Mouse (Mus musculus): ENCODE data around the gene Olfr806. TPM values are rescaled to one million over a fixed set of nuclear protein-coding genes. Genes with fewer than 3 reads are reported as not detected.
A peak's percentile ranks its signal among the peaks of the same experiment; 100 is the strongest.

Gene Olfr806
- not detected for polyA plus RNA-seq (2012; fragmentation: generic; extraction: Trizol)
- long read RNA-seq, experiment 1: 0 reads
- long read RNA-seq, experiment 2: 0 reads

DNA sequence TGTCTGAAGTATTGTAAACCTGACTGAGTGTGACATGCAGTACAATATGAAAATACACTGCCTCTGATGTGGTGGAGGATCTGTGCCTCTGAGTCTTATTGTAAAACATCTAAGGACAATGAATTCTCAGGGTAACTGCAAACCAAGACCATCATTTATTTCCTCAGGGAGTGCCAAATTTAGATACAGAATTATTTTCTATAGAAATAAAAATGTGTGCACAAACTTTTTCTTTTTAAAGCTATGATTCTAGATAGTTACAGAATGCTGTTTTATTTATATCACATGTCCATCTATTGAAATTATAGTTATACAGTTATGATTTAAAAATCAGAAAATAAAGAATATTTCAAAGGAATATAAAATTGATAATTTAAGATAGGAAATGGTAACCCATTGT lies at the start of gene Olfr806:
TSS of gene Olfr806 (minus strand) at position 101 of the 400 bp plus-strand sequence.
- Histone ChIP-seq H3ac (ENCODE audit: control insufficient read depth, insufficient read length, low read depth) (no peak within 1 kb of the TSS), H3K27me3 (ENCODE audit: control insufficient read depth, insufficient read depth, insufficient read length) (no peaks in the 10 kb centered on the region), H3K79me2 (ENCODE audit: control insufficient read depth, insufficient read depth) (no peaks in the 10 kb centered on the region), H3K36me3 (ENCODE audit: control insufficient read depth, insufficient read depth) (no peaks in the 10 kb centered on the region), H3K4me3 (ENCODE audit: insufficient read depth, poor library complexity, severe bottlenecking) (no peak within 1 kb of the TSS), H3K79me3 (ENCODE audit: low read depth) (no peaks in the 10 kb centered on the region)
- TF ChIP-seq CTCF (IDR thresholded peaks at IDR 0.05; ENCODE audit: control insufficient read depth, insufficient read depth, insufficient read length) (no peak), MAX (IDR thresholded peaks at IDR 0.05) (no peak), FOSL1 (IDR thresholded peaks at IDR 0.05; ENCODE audit: insufficient read depth, low read length, poor library complexity, severe bottlenecking) (no peak), CEBPB (IDR thresholded peaks at IDR 0.05; ENCODE audit: low read depth) (no peak), USF1 (IDR thresholded peaks at IDR 0.05; ENCODE audit: low read depth) (no peak), MYOD1 (IDR thresholded peaks at IDR 0.05; ENCODE audit: control insufficient read depth, insufficient read length, low read depth) (no peak), MYOG (IDR thresholded peaks at IDR 0.05; ENCODE audit: control insufficient read depth, extremely low read depth, insufficient read length) (no peak)

DNA sequence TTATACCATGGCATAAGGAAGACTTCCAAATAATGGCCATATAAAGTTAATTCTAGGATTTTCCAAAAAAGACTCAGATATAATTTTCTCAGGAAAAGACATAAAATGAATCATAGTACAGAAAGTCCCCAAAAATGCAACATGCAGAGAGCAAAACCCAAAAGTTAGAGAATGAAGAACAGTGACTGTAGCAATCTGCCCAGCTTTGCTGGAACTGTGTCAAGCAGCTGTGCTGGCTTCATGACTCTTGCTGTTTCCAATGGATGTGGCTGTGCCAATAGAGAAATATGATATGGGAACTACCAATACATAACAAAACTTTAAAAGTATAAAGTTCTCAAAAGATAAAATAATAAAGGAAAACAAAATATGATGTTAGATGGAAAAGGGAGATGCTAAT lies 36.4 kb upstream of the Olfr806 start:
- H3K79me2 ChIP-seq (ENCODE audit: control insufficient read depth, insufficient read depth): no peaks in the 10 kb centered on the region
- H3K79me3 ChIP-seq (ENCODE audit: low read depth): no peaks in the 10 kb centered on the region
- TF ChIP-seq CEBPB (IDR thresholded peaks at IDR 0.05; ENCODE audit: low read depth) (no peak), MYOD1 (IDR thresholded peaks at IDR 0.05; ENCODE audit: control insufficient read depth, insufficient read length, low read depth) (peak; percentile 15)
- no peaks in the 10 kb centered on the region for H3K36me3 ChIP-seq (ENCODE audit: control insufficient read depth, insufficient read depth)
- no peak overlapping the region for H3ac ChIP-seq (ENCODE audit: control insufficient read depth, insufficient read length, low read depth)
- no peak overlapping the region for H3K4me3 ChIP-seq (ENCODE audit: insufficient read depth, poor library complexity, severe bottlenecking)
- no peaks in the 10 kb centered on the region for H3K27me3 ChIP-seq (ENCODE audit: control insufficient read depth, insufficient read depth, insufficient read length)

DNA sequence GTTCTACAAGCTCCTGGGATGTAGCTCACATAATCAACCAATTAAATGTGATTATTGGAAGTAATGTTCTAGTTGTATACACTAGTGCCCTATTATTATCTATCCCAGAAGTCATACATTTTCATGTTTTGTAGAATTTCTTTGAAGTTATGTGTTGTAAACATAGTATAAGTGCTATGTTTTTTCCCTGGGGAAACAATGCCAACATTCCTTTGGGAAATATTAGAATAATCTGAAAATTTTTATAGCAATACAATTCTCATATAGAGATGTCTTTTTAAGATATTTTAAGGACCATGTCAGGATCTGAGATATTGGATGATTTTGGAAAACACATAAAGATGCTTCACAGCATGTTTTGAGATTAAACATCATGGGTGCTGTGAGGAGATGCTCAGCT lies 32.6 kb upstream of the Olfr806 start, which contains the start of gene Olfr809:
TSS of gene Olfr809 (plus strand) at position 301 of the 400 bp plus-strand sequence.
- Histone ChIP-seq H3ac (ENCODE audit: control insufficient read depth, insufficient read length, low read depth) (no peak within 1 kb of the TSS), H3K36me3 (ENCODE audit: control insufficient read depth, insufficient read depth) (no peaks in the 10 kb centered on the region), H3K79me3 (ENCODE audit: low read depth) (no peaks in the 10 kb centered on the region), H3K4me3 (ENCODE audit: insufficient read depth, poor library complexity, severe bottlenecking) (no peak within 1 kb of the TSS), H3K27me3 (ENCODE audit: control insufficient read depth, insufficient read depth, insufficient read length) (no peaks in the 10 kb centered on the region), H3K79me2 (ENCODE audit: control insufficient read depth, insufficient read depth) (no peaks in the 10 kb centered on the region)
- TF ChIP-seq FOSL1 (IDR thresholded peaks at IDR 0.05; ENCODE audit: insufficient read depth, low read length, poor library complexity, severe bottlenecking) (no peak), CEBPB (IDR thresholded peaks at IDR 0.05; ENCODE audit: low read depth) (no peak), MAX (IDR thresholded peaks at IDR 0.05) (no peak), MYOG (IDR thresholded peaks at IDR 0.05; ENCODE audit: control insufficient read depth, extremely low read depth, insufficient read length) (no peak), CTCF (IDR thresholded peaks at IDR 0.05; ENCODE audit: control insufficient read depth, insufficient read depth, insufficient read length) (no peak), USF1 (IDR thresholded peaks at IDR 0.05; ENCODE audit: low read depth) (no peak), MYOD1 (IDR thresholded peaks at IDR 0.05; ENCODE audit: control insufficient read depth, insufficient read length, low read depth) (no peak)

DNA sequence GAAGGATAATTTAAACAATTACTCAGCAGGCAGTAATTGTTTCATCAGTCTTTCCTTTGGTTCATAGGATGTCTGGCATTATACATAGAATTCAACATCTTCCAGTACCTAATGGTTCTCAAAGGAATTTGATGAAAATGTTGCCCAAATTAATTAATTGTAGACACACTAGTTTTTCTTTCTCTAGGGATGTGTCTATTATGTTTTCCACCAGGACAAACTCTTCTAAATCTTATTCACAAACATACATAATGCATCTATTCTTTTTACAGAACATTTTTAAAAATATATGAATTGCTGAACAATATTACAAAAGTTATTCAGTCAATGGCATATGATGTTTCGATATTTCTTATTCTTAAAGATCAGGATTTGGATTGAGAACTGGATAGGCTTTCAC lies 23.5 kb upstream of the Olfr806 start, which contains the start of gene Olfr808:
TSS of gene Olfr808 (plus strand) at position 301 of the 400 bp plus-strand sequence.
- Histone ChIP-seq H3K79me2 (ENCODE audit: control insufficient read depth, insufficient read depth) (no peaks in the 10 kb centered on the region), H3K27me3 (ENCODE audit: control insufficient read depth, insufficient read depth, insufficient read length) (no peaks in the 10 kb centered on the region), H3K36me3 (ENCODE audit: control insufficient read depth, insufficient read depth) (no peaks in the 10 kb centered on the region), H3K79me3 (ENCODE audit: low read depth) (no peaks in the 10 kb centered on the region), H3K4me3 (ENCODE audit: insufficient read depth, poor library complexity, severe bottlenecking) (no peak within 1 kb of the TSS), H3ac (ENCODE audit: control insufficient read depth, insufficient read length, low read depth) (no peak within 1 kb of the TSS)
- TF ChIP-seq USF1 (IDR thresholded peaks at IDR 0.05; ENCODE audit: low read depth) (no peak), MAX (IDR thresholded peaks at IDR 0.05) (no peak), CTCF (IDR thresholded peaks at IDR 0.05; ENCODE audit: control insufficient read depth, insufficient read depth, insufficient read length) (no peak), MYOD1 (IDR thresholded peaks at IDR 0.05; ENCODE audit: control insufficient read depth, insufficient read length, low read depth) (no peak), FOSL1 (IDR thresholded peaks at IDR 0.05; ENCODE audit: insufficient read depth, low read length, poor library complexity, severe bottlenecking) (no peak), MYOG (IDR thresholded peaks at IDR 0.05; ENCODE audit: control insufficient read depth, extremely low read depth, insufficient read length) (no peak), CEBPB (IDR thresholded peaks at IDR 0.05; ENCODE audit: low read depth) (no peak)

DNA sequence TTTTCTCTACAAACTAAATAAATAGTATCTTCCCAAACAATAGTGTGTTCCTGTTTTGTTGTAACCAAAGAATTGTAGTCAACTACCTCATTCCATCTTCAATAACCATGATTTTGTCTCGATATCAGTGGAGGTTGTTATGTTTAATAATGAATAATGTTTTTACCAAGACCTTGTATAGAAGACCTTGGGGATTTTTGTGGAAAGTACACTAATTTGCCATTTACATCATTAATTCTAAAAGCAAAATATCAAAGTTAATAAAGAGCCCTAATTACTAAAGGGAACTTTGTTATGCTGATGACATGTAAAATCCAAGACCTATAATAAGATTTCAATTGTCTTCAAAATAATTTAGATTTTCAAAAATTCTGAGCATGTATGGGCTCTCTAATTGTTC lies 16.0 kb upstream of the Olfr806 start, which contains the start of gene Olfr807:
TSS of gene Olfr807 (minus strand) at position 101 of the 400 bp plus-strand sequence.
- TF ChIP-seq CEBPB (IDR thresholded peaks at IDR 0.05; ENCODE audit: low read depth) (no peak), MYOD1 (IDR thresholded peaks at IDR 0.05; ENCODE audit: control insufficient read depth, insufficient read length, low read depth) (no peak), FOSL1 (IDR thresholded peaks at IDR 0.05; ENCODE audit: insufficient read depth, low read length, poor library complexity, severe bottlenecking) (no peak), USF1 (IDR thresholded peaks at IDR 0.05; ENCODE audit: low read depth) (no peak), MAX (IDR thresholded peaks at IDR 0.05) (no peak), CTCF (IDR thresholded peaks at IDR 0.05; ENCODE audit: control insufficient read depth, insufficient read depth, insufficient read length) (no peak), MYOG (IDR thresholded peaks at IDR 0.05; ENCODE audit: control insufficient read depth, extremely low read depth, insufficient read length) (no peak)
- Histone ChIP-seq H3K79me3 (ENCODE audit: low read depth) (no peaks in the 10 kb centered on the region), H3K36me3 (ENCODE audit: control insufficient read depth, insufficient read depth) (no peaks in the 10 kb centered on the region), H3K27me3 (ENCODE audit: control insufficient read depth, insufficient read depth, insufficient read length) (no peaks in the 10 kb centered on the region), H3K79me2 (ENCODE audit: control insufficient read depth, insufficient read depth) (no peaks in the 10 kb centered on the region), H3ac (ENCODE audit: control insufficient read depth, insufficient read length, low read depth) (no peak within 1 kb of the TSS), H3K4me3 (ENCODE audit: insufficient read depth, poor library complexity, severe bottlenecking) (no peak within 1 kb of the TSS)

DNA sequence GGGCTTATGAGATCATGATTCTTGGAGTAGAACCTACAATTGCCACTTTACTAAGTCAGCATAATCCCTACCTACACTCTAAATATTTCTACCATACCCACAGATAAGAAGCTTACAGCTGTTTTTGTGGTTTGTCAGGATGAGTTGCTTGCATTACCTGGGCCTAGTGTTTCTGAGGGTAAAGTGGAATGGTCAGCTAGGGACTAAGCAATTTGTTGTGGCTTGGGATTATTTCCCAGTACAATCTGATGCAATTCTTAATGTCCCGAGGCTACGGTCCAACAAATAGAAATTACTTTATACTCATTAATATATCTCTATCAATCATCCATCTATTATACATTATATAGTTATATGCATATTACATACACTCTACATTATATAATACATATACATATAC lies 12.4 kb downstream of the Olfr806 start, which contains the start of gene Olfr805:
TSS of gene Olfr805 (minus strand) at position 101 of the 400 bp plus-strand sequence.
- H3K4me3 ChIP-seq (ENCODE audit: insufficient read depth, poor library complexity, severe bottlenecking): no peak within 1 kb of the TSS
- H3ac ChIP-seq (ENCODE audit: control insufficient read depth, insufficient read length, low read depth): no peak within 1 kb of the TSS
- no peaks in the 10 kb centered on the region for H3K79me3 ChIP-seq (ENCODE audit: low read depth)
- H3K79me2 ChIP-seq (ENCODE audit: control insufficient read depth, insufficient read depth): no peaks in the 10 kb centered on the region
- no peaks in the 10 kb centered on the region for H3K36me3 ChIP-seq (ENCODE audit: control insufficient read depth, insufficient read depth)
- H3K27me3 ChIP-seq (ENCODE audit: control insufficient read depth, insufficient read depth, insufficient read length): no peaks in the 10 kb centered on the region
- no peak for TF ChIP-seq CTCF (IDR thresholded peaks at IDR 0.05; ENCODE audit: control insufficient read depth, insufficient read depth, insufficient read length)
- TF ChIP-seq FOSL1 (IDR thresholded peaks at IDR 0.05; ENCODE audit: insufficient read depth, low read length, poor library complexity, severe bottlenecking): no peak
- no peak for TF ChIP-seq MYOD1 (IDR thresholded peaks at IDR 0.05; ENCODE audit: control insufficient read depth, insufficient read length, low read depth)
- TF ChIP-seq CEBPB (IDR thresholded peaks at IDR 0.05; ENCODE audit: low read depth): no peak
- TF ChIP-seq MAX (IDR thresholded peaks at IDR 0.05): no peak
- TF ChIP-seq MYOG (IDR thresholded peaks at IDR 0.05; ENCODE audit: control insufficient read depth, extremely low read depth, insufficient read length): no peak
- TF ChIP-seq USF1 (IDR thresholded peaks at IDR 0.05; ENCODE audit: low read depth): no peak

Measured in C2C12 (cell line).